Mouse (Mus musculus): ENCODE results near the gene Inpp1.

- TF ChIP-seq CTCF (IDR thresholded peaks at IDR 0.05; ENCODE audit: low read depth, low read length): no peak
- no peak for TF ChIP-seq POLR2A (IDR thresholded peaks at IDR 0.05; ENCODE audit: extremely low read depth, insufficient read depth, low read length)
Observed at GRCm38 (mm10) chr1:52844354-52844753, 26.9 kb upstream of the Inpp1 start.
